Mouse (Mus musculus) adrenal gland, postnatal 36 days (tissue): ENCODE measurements around the gene Ror1. TPM values are rescaled to one million over a fixed set of nuclear protein-coding genes. Genes with fewer than 3 reads are reported as not detected.

Source experiments
- DNase-seq, 2 experiments: peaks; one replicate each; pipeline ENCODE4 v3.0.0; 2021; ENCODE audit warnings: mixed read lengths in 1 of 2
- total RNA-seq, 2 experiments: library from RNA; stranded (reverse); gene quantifications; 2 replicates each; pipeline ENCODE4 v1.2.3; 2021

The Ror1 gene
- total RNA-seq, 2 experiments from 2014 or later, result 4.8 to 6.8 TPM

GRCm38 (mm10) chr4:100311775-100312537, 216.4 kb downstream of the Ror1 start:
- peak; percentile 54 to 65 for DNase-seq

- DNase-seq, result peak; percentile 23 to 27
Measured at GRCm38 (mm10) chr4:100315066-100315465, 219.5 kb downstream of the Ror1 start.

- DNase-seq, result peak; percentile 67 to 70
Measured at GRCm38 (mm10) chr4:100321758-100322157, 226.2 kb downstream of the Ror1 start.

- DNase-seq, result no peak
Measured at GRCm38 (mm10) chr4:100324719-100325515, 229.3 kb downstream of the Ror1 start.

- no peak for DNase-seq
Measured at GRCm38 (mm10) chr4:100328361-100328970, 232.9 kb downstream of the Ror1 start.

GRCm38 (mm10) chr4:100335168-100335567, 239.6 kb downstream of the Ror1 start:
- no peak for DNase-seq

GRCm38 (mm10) chr4:100347791-100348190, 252.2 kb downstream of the Ror1 start:
- no peak for DNase-seq

- peak in 1 of 2 experiments; percentile 15 for DNase-seq
Measured at GRCm38 (mm10) chr4:100350106-100350795, 254.7 kb downstream of the Ror1 start.

- no peak for DNase-seq
Measured at GRCm38 (mm10) chr4:100351797-100352290, 256.3 kb downstream of the Ror1 start.

- DNase-seq, result peak in 1 of 2 experiments; percentile 24
Measured at GRCm38 (mm10) chr4:100355566-100355965, 260.0 kb downstream of the Ror1 start.

- DNase-seq, result no peak
Measured at GRCm38 (mm10) chr4:100357881-100358589, 262.4 kb downstream of the Ror1 start.

GRCm38 (mm10) chr4:100363666-100364065, 268.1 kb downstream of the Ror1 start:
- no peak for DNase-seq

GRCm38 (mm10) chr4:100368691-100369090, 273.1 kb downstream of the Ror1 start:
- no peak for DNase-seq

GRCm38 (mm10) chr4:100369541-100370174, 274.1 kb downstream of the Ror1 start:
- DNase-seq, result no peak

- no peak for DNase-seq
Measured at GRCm38 (mm10) chr4:100372806-100373205, 277.2 kb downstream of the Ror1 start.

GRCm38 (mm10) chr4:100373780-100374179, 278.2 kb downstream of the Ror1 start:
- no peak for DNase-seq

GRCm38 (mm10) chr4:100375286-100375685, 279.7 kb downstream of the Ror1 start:
- no peak for DNase-seq

- no peak for DNase-seq
Measured at GRCm38 (mm10) chr4:100376163-100376562, 280.6 kb downstream of the Ror1 start.

- DNase-seq, result no peak
Measured at GRCm38 (mm10) chr4:100377231-100377630, 281.6 kb downstream of the Ror1 start.

GRCm38 (mm10) chr4:100377996-100378395, 282.4 kb downstream of the Ror1 start:
- DNase-seq, result no peak

- no peak for DNase-seq
Measured at GRCm38 (mm10) chr4:100381760-100382159, 286.2 kb downstream of the Ror1 start.
